Mouse (Mus musculus): ENCODE results near the gene Metap2.

Gene Metap2

GRCm38 (mm10) chr10:93897043-93897646 lies at the start of gene Metap2:
Gene Metap2, minus strand, starts transcription at chr10:93897093.
- no peak for DNase-seq (ENCODE audit: low spot score)

GRCm38 (mm10) chr10:93945843-93946499 lies 49.1 kb upstream of the Metap2 start:
- DNase-seq (ENCODE audit: low spot score) = no peak

- no peak for DNase-seq (ENCODE audit: low spot score)
Measured at GRCm38 (mm10) chr10:93945364-93945763, 48.5 kb upstream of the Metap2 start.

DNA sequence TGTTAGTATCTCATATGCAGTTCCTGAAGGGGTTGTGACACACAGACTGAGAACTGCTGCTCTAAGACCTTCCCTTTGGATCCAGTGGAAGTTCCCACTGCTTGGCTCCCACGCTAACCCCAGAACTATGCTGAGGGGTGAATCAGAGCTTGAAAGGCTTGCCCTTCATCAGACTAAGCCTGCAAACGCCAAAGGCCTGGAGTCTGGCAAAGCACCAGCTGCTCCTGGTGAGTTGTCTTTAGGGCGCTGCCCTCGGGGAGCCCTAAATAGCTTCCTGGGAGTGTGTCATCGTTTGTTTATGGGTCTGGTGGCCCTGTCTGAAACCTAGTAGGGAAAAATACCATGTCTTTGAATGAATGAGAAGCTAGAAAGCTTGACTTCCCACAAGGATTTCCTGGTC lies 47.3 kb upstream of the Metap2 start:
- no peak for DNase-seq (ENCODE audit: low spot score)

DNA sequence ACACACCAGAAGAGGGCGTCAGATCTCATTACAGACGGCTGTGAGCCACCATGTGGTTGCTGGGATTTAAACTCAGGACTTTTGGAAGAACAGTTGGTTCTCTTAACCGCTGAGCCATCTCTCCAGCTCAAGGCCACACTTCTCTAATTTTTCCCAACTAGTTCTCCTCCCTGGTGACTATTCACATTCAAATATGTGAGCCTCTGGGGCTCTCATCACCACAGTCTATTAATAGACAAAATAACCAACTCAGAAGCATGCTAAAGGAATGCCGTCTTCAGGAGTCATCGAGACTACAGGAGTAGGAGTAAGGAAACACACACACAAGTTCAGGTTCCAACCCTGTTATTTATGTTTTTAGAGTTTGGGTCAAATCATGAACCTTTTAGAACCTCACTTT lies 43.4 kb upstream of the Metap2 start:
- no peak for DNase-seq (ENCODE audit: low spot score)

GRCm38 (mm10) chr10:93939676-93940075 lies 42.8 kb upstream of the Metap2 start:
- DNase-seq (ENCODE audit: low spot score) = no peak

- no peak for DNase-seq (ENCODE audit: low spot score)
Measured at GRCm38 (mm10) chr10:93938844-93939271, 42.0 kb upstream of the Metap2 start.

GRCm38 (mm10) chr10:93933980-93934379 lies 37.1 kb upstream of the Metap2 start:
- DNase-seq (ENCODE audit: low spot score) = peak; percentile 50

- no peak for DNase-seq (ENCODE audit: low spot score)
Measured at GRCm38 (mm10) chr10:93932861-93933260, 36.0 kb upstream of the Metap2 start.

- DNase-seq (ENCODE audit: low spot score) = no peak
Measured at GRCm38 (mm10) chr10:93932020-93932419, 35.1 kb upstream of the Metap2 start.

- DNase-seq (ENCODE audit: low spot score) = no peak
Measured at GRCm38 (mm10) chr10:93931431-93931830, 34.5 kb upstream of the Metap2 start.

- no peak for DNase-seq (ENCODE audit: low spot score)
Measured at GRCm38 (mm10) chr10:93930236-93930824, 33.4 kb upstream of the Metap2 start.

GRCm38 (mm10) chr10:93924666-93925065 lies 27.8 kb upstream of the Metap2 start:
- no peak for DNase-seq (ENCODE audit: low spot score)

GRCm38 (mm10) chr10:93921160-93921559 lies 24.3 kb upstream of the Metap2 start:
- no peak for DNase-seq (ENCODE audit: low spot score)

- no peak for DNase-seq (ENCODE audit: low spot score)
Measured at GRCm38 (mm10) chr10:93919227-93919626, 22.3 kb upstream of the Metap2 start.

DNA sequence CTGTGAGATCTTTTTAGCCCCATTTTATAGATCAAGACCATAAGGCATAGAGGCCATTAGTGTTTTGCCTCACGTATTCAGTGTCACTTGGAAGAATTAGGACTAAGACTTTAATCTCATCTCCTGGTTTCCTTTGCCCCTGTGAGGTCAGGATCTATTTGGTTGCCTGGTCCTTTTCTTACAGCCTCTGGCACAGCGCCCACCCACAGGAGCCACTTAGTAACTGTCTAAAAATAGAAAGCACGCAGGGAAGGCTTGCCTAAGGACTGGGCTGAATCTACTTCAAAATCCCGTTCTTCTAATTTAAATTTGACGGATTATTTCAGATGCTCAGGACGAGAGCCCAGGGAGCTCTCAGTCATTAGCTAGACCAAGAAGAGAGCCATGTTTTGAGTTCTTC lies 21.8 kb upstream of the Metap2 start:
- peak; percentile 51 for DNase-seq (ENCODE audit: low spot score)

- no peak for DNase-seq (ENCODE audit: low spot score)
Measured at GRCm38 (mm10) chr10:93918087-93918486, 21.2 kb upstream of the Metap2 start.

DNA sequence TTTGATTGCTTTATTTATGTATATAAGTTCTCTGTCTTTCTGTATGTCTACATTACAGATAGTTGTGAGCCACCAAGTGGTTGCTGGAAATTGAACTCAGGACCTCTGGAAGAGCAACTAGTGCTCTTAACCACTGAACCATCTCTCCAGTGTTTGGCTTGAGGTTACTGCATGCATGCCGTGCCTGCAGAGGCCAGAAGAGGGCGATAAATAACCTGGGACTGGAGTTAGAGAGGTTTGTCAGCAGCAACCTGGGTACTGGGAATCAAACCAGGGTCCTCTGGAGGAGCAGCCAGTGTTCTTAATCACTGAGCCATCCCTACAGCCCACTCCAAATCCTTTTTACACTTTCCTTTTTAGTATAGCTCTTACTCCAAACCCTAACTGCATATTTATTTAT lies 19.9 kb upstream of the Metap2 start:
- DNase-seq (ENCODE audit: low spot score) = no peak

GRCm38 (mm10) chr10:93915531-93916275 lies 18.8 kb upstream of the Metap2 start:
- no peak for DNase-seq (ENCODE audit: low spot score)

- no peak for DNase-seq (ENCODE audit: low spot score)
Measured at GRCm38 (mm10) chr10:93913525-93913924, 16.6 kb upstream of the Metap2 start.

DNA sequence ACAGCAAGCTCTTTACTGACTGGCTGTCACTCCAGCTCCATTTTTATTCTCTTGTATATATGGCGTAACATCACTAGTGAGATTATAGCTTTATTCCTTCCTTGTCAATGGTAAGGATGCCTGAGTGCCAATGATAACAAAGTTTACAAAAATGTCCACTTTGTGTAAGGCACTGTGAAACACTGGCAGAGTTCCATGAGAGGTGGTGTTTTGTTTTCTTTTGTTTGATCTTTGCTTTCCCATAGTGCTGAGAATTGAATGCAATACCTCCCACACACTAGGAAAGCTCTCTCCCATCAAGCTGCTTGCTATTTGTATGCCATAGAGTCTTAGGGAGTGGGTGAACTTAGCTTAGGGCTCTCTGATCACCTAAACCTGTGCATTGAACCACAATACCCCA lies 16.0 kb upstream of the Metap2 start:
- no peak for DNase-seq (ENCODE audit: low spot score)

DNA sequence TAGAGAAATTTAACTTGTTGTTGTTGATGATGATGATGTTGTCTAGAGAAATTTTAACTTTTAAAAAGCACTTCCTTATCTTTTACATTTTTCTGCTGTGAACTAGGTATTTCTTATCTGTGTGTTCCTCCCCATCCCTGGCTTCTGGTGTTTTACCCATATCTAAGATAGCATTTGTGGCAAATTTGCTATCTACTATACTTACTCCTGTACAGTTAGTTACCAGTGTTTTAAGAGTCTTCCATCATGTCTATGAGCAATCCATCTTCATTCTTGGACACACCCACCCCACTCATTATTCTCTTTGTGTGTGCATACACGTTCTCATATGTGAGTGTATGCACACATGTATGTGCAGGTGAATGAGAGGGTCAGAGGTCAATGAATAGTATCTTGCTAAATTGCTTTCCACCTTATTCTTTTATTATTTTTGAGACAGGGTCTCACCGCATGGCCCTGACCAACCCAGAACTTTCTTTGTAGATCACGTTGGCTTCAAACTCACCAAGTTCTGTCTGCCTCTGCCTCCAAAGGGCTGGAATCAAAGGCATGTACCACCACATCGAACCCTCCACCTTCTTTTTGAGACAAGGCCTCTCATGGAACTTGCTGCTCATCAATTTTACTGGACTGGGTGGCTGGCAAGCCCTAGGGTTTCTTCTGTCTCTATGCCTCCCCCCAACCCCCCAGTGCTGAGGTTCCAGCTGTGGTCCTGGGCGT lies 15.4 kb upstream of the Metap2 start:
- DNase-seq (ENCODE audit: low spot score) = no peak

Data from testis, postnatal 10 days (tissue).